Mouse (Mus musculus): Measurements from ENCODE around the gene Dusp12. TPM values are rescaled to one million over a fixed set of nuclear protein-coding genes. Genes with fewer than 3 reads are reported as not detected.

Dusp12 gene
- polyA plus RNA-seq, 1 experiment from 2014 or later, result 35.9 TPM

GRCm38 (mm10) chr1:170912891-170913615 lies 27.7 kb upstream of the Dusp12 start, which contains the start of gene Fcrlb:
Gene Fcrlb (minus strand): TSS chr1:170912941.
- Histone ChIP-seq H3K4me2 (replicated peaks) (no peak within 1 kb of the TSS), H3K27me3 (peaks cover 18% of the 10 kb centered on the region), H3K9me3 (replicated peaks) (no peaks in the 10 kb centered on the region), H3K4me1 (peaks cover 7% of the 10 kb centered on the region; the same call in 1 of the 2 replicates), H3K27ac (no peak within 1 kb of the TSS), H3K4me3 (no peak within 1 kb of the TSS), H3K36me3 (no peaks in the 10 kb centered on the region), H3K9ac (no peak within 1 kb of the TSS)
- no peak for ATAC-seq (ENCODE audit: low FRiP score)
- 71% methylated on average over 5 of the region's 5 CpGs for WGBS

DNA sequence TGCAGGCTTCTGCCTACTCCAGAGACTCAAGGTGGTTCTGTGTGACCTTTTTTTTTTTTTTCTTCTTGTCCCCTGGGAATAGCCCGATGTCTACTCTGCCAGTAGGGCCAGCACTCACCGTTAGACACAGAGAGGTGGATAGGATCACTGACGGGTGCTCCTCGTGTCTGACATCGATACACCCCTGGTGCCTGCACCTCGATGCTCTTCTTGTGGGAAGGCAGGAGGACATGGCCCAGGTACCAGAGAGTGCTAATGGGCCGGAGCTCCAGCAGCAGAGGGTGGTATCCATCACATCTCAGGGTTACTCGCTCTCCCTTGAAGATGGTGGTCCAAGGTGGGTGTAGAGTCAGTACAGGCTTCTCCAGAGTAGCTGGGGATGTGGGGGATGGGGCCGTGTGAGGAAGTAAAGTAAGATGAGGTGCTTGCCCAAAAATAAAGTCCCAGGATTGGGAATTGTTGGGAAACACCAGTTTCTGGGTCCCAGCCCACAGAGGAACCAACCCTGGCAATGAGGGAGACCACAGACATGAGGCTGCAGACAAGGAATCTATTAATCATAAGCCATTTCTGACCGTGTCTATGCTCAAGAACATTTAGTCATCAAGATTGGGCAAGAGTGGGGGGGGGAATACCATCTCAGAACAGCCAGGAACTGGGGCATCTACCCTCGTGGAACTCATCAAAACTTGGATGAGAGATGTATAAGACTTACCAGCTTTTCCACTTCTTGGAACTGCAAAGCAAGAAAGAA lies 26.7 kb upstream of the Dusp12 start:
- H3K4me3 ChIP-seq, result no peak overlapping the region
- H3K4me2 ChIP-seq (replicated peaks), result no peak overlapping the region
- no peak overlapping the region for H3K9ac ChIP-seq
- no peak overlapping the region for H3K27ac ChIP-seq
- no peaks in the 10 kb centered on the region for H3K9me3 ChIP-seq (replicated peaks)
- H3K4me1 ChIP-seq, result peaks cover 13% of the 10 kb centered on the region; the same call in 1 of the 2 replicates
- H3K27me3 ChIP-seq, result peaks cover 27% of the 10 kb centered on the region
- no peak for ATAC-seq (ENCODE audit: low FRiP score)
- WGBS, result 84% methylated on average over 11 of the region's 11 CpGs
- no peaks in the 10 kb centered on the region for H3K36me3 ChIP-seq

GRCm38 (mm10) chr1:170908341-170908740 lies 23.0 kb upstream of the Dusp12 start:
- Histone ChIP-seq H3K36me3 (no peaks in the 10 kb centered on the region), H3K9ac (0 out of 2 replicates have a peak overlapping the region, but pooled peaks have one; percentile 60), H3K9me3 (replicated peaks) (no peaks in the 10 kb centered on the region), H3K4me1 (peaks cover 14% of the 10 kb centered on the region; the same call in 1 of the 2 replicates), H3K4me2 (replicated peaks) (peak overlapping the region; percentile 94), H3K27ac (no peak overlapping the region), H3K27me3 (peaks cover 50% of the 10 kb centered on the region), H3K4me3 (peak overlapping the region; percentile 52)
- ATAC-seq (ENCODE audit: low FRiP score), result peak; percentile 55
- WGBS, result 2% methylated on average over 21 of the region's 21 CpGs

DNA sequence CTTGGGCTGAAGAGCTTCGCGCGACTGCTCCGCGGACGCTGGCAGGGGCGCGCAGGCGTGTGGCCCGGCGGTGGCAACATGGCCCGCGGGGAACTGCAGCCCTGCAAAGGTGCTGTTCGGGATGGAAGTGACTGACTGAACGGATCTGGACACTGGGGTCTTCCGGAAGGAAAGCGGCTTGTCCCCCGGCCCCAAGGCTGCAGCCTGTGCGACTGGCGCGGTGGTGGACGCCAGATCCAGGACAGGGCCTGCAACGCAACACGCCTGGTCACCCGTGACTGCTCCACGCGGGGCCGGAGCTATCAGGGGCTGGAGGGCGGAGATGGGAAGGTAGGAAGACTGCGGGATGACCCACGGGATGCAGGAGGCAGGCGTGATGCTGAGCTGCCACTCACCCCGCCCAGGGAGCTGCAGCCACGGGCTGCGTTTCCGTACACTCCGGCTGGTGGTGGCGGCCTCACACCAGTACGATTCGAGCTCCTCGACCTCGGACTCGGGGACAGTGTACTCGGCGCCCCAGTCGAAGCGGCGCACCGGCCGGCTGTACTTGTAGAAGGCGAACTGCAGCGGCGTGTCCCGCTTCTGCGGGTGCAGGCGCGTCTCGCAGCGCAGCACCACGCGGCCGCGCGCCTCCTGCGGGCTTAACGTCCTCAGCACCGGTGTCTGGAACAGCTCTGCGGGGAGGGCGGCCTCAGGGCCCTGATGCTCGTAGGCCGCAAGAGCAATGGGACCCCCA lies 22.3 kb upstream of the Dusp12 start:
- peaks cover 14% of the 10 kb centered on the region; the same call in 1 of the 2 replicates for H3K4me1 ChIP-seq
- no peaks in the 10 kb centered on the region for H3K9me3 ChIP-seq (replicated peaks)
- H3K9ac ChIP-seq, result peak overlapping the region; percentile 60
- H3K36me3 ChIP-seq, result no peaks in the 10 kb centered on the region
- no peak overlapping the region for H3K27ac ChIP-seq
- H3K27me3 ChIP-seq, result peaks cover 57% of the 10 kb centered on the region
- whole genome bisulfite sequencing, result under 1% methylated on average over 70 of the region's 71 CpGs
- peak overlapping the region; percentile 94 for H3K4me2 ChIP-seq (replicated peaks)
- ATAC-seq (ENCODE audit: low FRiP score), result peak; percentile 80
- peak overlapping the region; percentile 52 for H3K4me3 ChIP-seq

- peak overlapping the region; percentile 94 for H3K4me2 ChIP-seq (replicated peaks)
- no peaks in the 10 kb centered on the region for H3K9me3 ChIP-seq (replicated peaks)
- peak overlapping the region; percentile 52 for H3K4me3 ChIP-seq
- peaks cover 62% of the 10 kb centered on the region for H3K27me3 ChIP-seq
- 24% methylated on average over 11 of the region's 11 CpGs for WGBS
- peak overlapping the region; percentile 60 for H3K9ac ChIP-seq
- H3K4me1 ChIP-seq, result peaks cover 14% of the 10 kb centered on the region; the same call in 1 of the 2 replicates
- H3K27ac ChIP-seq, result no peak overlapping the region
- ATAC-seq (ENCODE audit: low FRiP score), result no peak
- H3K36me3 ChIP-seq, result no peaks in the 10 kb centered on the region
Observed at GRCm38 (mm10) chr1:170907111-170907455, 21.7 kb upstream of the Dusp12 start.

- H3K4me1 ChIP-seq, result peaks cover 12% of the 10 kb centered on the region; the same call in 1 of the 2 replicates
- peaks cover 53% of the 10 kb centered on the region for H3K27me3 ChIP-seq
- H3K9me3 ChIP-seq (replicated peaks), result no peaks in the 10 kb centered on the region
- no peak overlapping the region for H3K9ac ChIP-seq
- H3K27ac ChIP-seq, result no peak overlapping the region
- WGBS, result 77% methylated on average over 5 of the region's 5 CpGs
- no peak overlapping the region for H3K4me2 ChIP-seq (replicated peaks)
- ATAC-seq (ENCODE audit: low FRiP score), result no peak
- H3K36me3 ChIP-seq, result no peaks in the 10 kb centered on the region
- no peak overlapping the region for H3K4me3 ChIP-seq
Observed at GRCm38 (mm10) chr1:170903485-170903884, 18.1 kb upstream of the Dusp12 start.

- 31% methylated on average over 10 of the region's 10 CpGs for WGBS
- H3K4me3 ChIP-seq, result no peak overlapping the region
Observed at GRCm38 (mm10) chr1:170901536-170902238, 16.3 kb upstream of the Dusp12 start.

GRCm38 (mm10) chr1:170900799-170901467 lies 15.6 kb upstream of the Dusp12 start:
- 44% methylated on average over 10 of the region's 10 CpGs for WGBS
- no peak overlapping the region for H3K4me3 ChIP-seq
- no peaks in the 10 kb centered on the region for H3K36me3 ChIP-seq
- no peaks in the 10 kb centered on the region for H3K9me3 ChIP-seq (replicated peaks)
- H3K27me3 ChIP-seq, result peaks cover 28% of the 10 kb centered on the region
- no peaks in the 10 kb centered on the region for H3K4me1 ChIP-seq
- H3K27ac ChIP-seq, result no peak overlapping the region
- H3K4me2 ChIP-seq (replicated peaks), result no peak overlapping the region
- ATAC-seq (ENCODE audit: low FRiP score), result no peak
- no peak overlapping the region for H3K9ac ChIP-seq

More at GRCm38 (mm10) chr1:170901536-170902238, 16.3 kb upstream of the Dusp12 start:
- ATAC-seq (ENCODE audit: low FRiP score), result peak; percentile 56; the same call in 1 of the 2 replicates
- peaks cover 35% of the 10 kb centered on the region for H3K27me3 ChIP-seq
- H3K9ac ChIP-seq, result no peak overlapping the region
- no peak overlapping the region for H3K27ac ChIP-seq
- no peaks in the 10 kb centered on the region for H3K9me3 ChIP-seq (replicated peaks)
- no peaks in the 10 kb centered on the region for H3K36me3 ChIP-seq
- no peaks in the 10 kb centered on the region for H3K4me1 ChIP-seq
- no peak overlapping the region; the same call in 1 of the 2 replicates for H3K4me2 ChIP-seq (replicated peaks)

GRCm38 (mm10) chr1:170898413-170899075 lies 13.2 kb upstream of the Dusp12 start:
- peaks cover 19% of the 10 kb centered on the region for H3K27me3 ChIP-seq
- no peaks in the 10 kb centered on the region for H3K9me3 ChIP-seq (replicated peaks)
- no peak overlapping the region for H3K27ac ChIP-seq
- H3K4me1 ChIP-seq, result no peaks in the 10 kb centered on the region
- 77% methylated on average over 16 of the region's 16 CpGs for WGBS
- no peak overlapping the region for H3K9ac ChIP-seq
- no peak for ATAC-seq (ENCODE audit: low FRiP score)
- no peak overlapping the region for H3K4me2 ChIP-seq (replicated peaks)
- no peak overlapping the region for H3K4me3 ChIP-seq
- H3K36me3 ChIP-seq, result no peaks in the 10 kb centered on the region

GRCm38 (mm10) chr1:170896651-170897281 lies 11.4 kb upstream of the Dusp12 start:
- H3K9me3 ChIP-seq (replicated peaks), result no peaks in the 10 kb centered on the region
- no peak overlapping the region for H3K4me2 ChIP-seq (replicated peaks)
- H3K36me3 ChIP-seq, result no peaks in the 10 kb centered on the region
- H3K9ac ChIP-seq, result no peak overlapping the region
- no peak overlapping the region for H3K27ac ChIP-seq
- no peak overlapping the region for H3K4me3 ChIP-seq
- no peak for ATAC-seq (ENCODE audit: low FRiP score)
- H3K4me1 ChIP-seq, result no peaks in the 10 kb centered on the region
- peaks cover 5% of the 10 kb centered on the region for H3K27me3 ChIP-seq
- WGBS, result 85% methylated on average over 5 of the region's 5 CpGs
